Mouse (Mus musculus) MEL (cell line): Measurements from ENCODE around the gene Ptpn20. TPM values are rescaled to one million over a fixed set of nuclear protein-coding genes. Genes with fewer than 3 reads are reported as not detected.

ENCODE experiments used
- DNase-seq: peaks from one replicate; pipeline ENCODE4 v3.0.0; 2011; ENCODE audit warnings: low read depth, low spot score
- H3K27ac ChIP-seq: 2 replicates; pipeline ENCODE4 v1.5.1; 2012; ENCODE audit warnings: low read depth, mild to moderate bottlenecking, control low read depth, low read length, moderate library complexity; ENCODE audit not compliant: control insufficient read depth
- H3K27me3 ChIP-seq, 2 experiments: fragments of 150-350 bp in 1 of 2; sonication (generic) in 1 of 2; 2 replicates each; pipeline ENCODE4 v1.6.1; 2012; ENCODE audit warnings: low read length in 2 of 2, mild to moderate bottlenecking in 2 of 2, improper control_type of control experiment in 1 of 2, moderate library complexity in 1 of 2; ENCODE audit not compliant: insufficient read depth in 2 of 2, control insufficient read depth in 1 of 2
- H3K36me3 ChIP-seq, 2 experiments: 2 replicates each; pipeline ENCODE4 v1.6.1; 2012 to 2014; ENCODE audit warnings: low read length in 2 of 2, improper control_type of control experiment in 1 of 2, inconsistent platforms in 1 of 2, mild to moderate bottlenecking in 1 of 2; ENCODE audit not compliant: insufficient read depth in 2 of 2, control insufficient read depth in 1 of 2
- H3K4me1 ChIP-seq, 2 experiments: fragments of 150-350 bp in 1 of 2; sonication (generic) in 1 of 2; 2 replicates each; pipeline ENCODE4 v1.6.1; 2012; ENCODE audit warnings: low read length in 2 of 2, improper control_type of control experiment in 1 of 2, mild to moderate bottlenecking in 1 of 2; ENCODE audit not compliant: insufficient read depth in 2 of 2, control insufficient read depth in 1 of 2
- H3K4me3 ChIP-seq, 2 experiments: fragments of 150-350 bp in 1 of 2; sonication (generic) in 1 of 2; 2 replicates each; pipeline ENCODE4 v1.5.1; 2012; ENCODE audit warnings: low read depth in 2 of 2, low read length in 2 of 2, mild to moderate bottlenecking in 2 of 2, moderate library complexity in 2 of 2, control low read depth in 1 of 2, improper control_type of control experiment in 1 of 2; ENCODE audit not compliant: control insufficient read depth in 1 of 2, insufficient read depth in 1 of 2
- H3K79me2 ChIP-seq: 2 replicates; pipeline ENCODE4 v1.6.1; 2012; ENCODE audit warnings: mild to moderate bottlenecking, low read length, moderate library complexity; ENCODE audit not compliant: control insufficient read depth, poor library complexity, insufficient read depth
- H3K9ac ChIP-seq: 2 replicates; pipeline ENCODE4 v1.6.1; 2012; ENCODE audit warnings: low read depth, mild to moderate bottlenecking, control low read depth, low read length, moderate library complexity; ENCODE audit not compliant: control insufficient read depth, poor library complexity, severe bottlenecking
- H3K9me3 ChIP-seq: fragments of 150-350 bp; sonication (generic); replicated peaks from 2 replicates; pipeline ENCODE4 v1.6.1; 2012; ENCODE audit warnings: mild to moderate bottlenecking, low read length, improper control_type of control experiment, moderate library complexity; ENCODE audit not compliant: insufficient read depth
- BHLHE40 ChIP-seq: IDR thresholded peaks from 2 replicates; pipeline ENCODE4 v1.6.1; 2012; ENCODE audit warnings: low read depth, mild to moderate bottlenecking, inconsistent platforms, low read length, improper control_type of control experiment, borderline replicate concordance
- CHD1 ChIP-seq: IDR thresholded peaks from 2 replicates; pipeline ENCODE4 v1.6.1; 2012; ENCODE audit warnings: low read depth, mild to moderate bottlenecking, inconsistent platforms, low read length, improper control_type of control experiment
- E2F4 ChIP-seq: IDR thresholded peaks from 2 replicates; pipeline ENCODE4 v1.6.1; 2011; ENCODE audit warnings: low read depth, low read length, improper control_type of control experiment, borderline replicate concordance
- ELF1 ChIP-seq: IDR thresholded peaks from 2 replicates; pipeline ENCODE4 v1.6.1; 2014; ENCODE audit warnings: low read depth, mild to moderate bottlenecking, inconsistent platforms, low read length, improper control_type of control experiment, moderate library complexity
- EP300 ChIP-seq, 2 experiments: IDR thresholded peaks; 2 replicates each; pipeline ENCODE4 v1.6.1; 2011; ENCODE audit warnings: improper control_type of control experiment in 2 of 2, low read length in 2 of 2, low read depth in 1 of 2, mild to moderate bottlenecking in 1 of 2
- HCFC1 ChIP-seq: IDR thresholded peaks from 2 replicates; pipeline ENCODE4 v1.6.1; 2012; ENCODE audit warnings: low read depth, mild to moderate bottlenecking, inconsistent platforms, low read length, improper control_type of control experiment, moderate library complexity
- MAFK ChIP-seq: IDR thresholded peaks from 2 replicates; pipeline ENCODE4 v1.6.1; 2011; ENCODE audit warnings: low read depth, mild to moderate bottlenecking, low read length, improper control_type of control experiment, borderline replicate concordance
- MAX ChIP-seq: IDR thresholded peaks from 2 replicates; pipeline ENCODE4 v1.6.1; 2011; ENCODE audit warnings: low read length, improper control_type of control experiment
- MYC ChIP-seq: IDR thresholded peaks from 2 replicates; pipeline ENCODE4 v1.6.1; 2011; ENCODE audit warnings: low read depth, mild to moderate bottlenecking, low read length, improper control_type of control experiment, moderate library complexity
- NRF1 ChIP-seq: IDR thresholded peaks from 2 replicates; pipeline ENCODE4 v1.6.1; 2014; ENCODE audit warnings: low read depth, mild to moderate bottlenecking, inconsistent platforms, low read length, improper control_type of control experiment, moderate library complexity; ENCODE audit not compliant: poor library complexity, insufficient read depth, severe bottlenecking
- POLR2AphosphoS2 ChIP-seq: IDR thresholded peaks from 2 replicates; pipeline ENCODE4 v1.6.1; 2011; ENCODE audit warnings: low read length, improper control_type of control experiment
- POLR2AphosphoS5 ChIP-seq: IDR thresholded peaks from 2 replicates; pipeline ENCODE4 v1.6.1; 2012; ENCODE audit warnings: low read depth, borderline replicate concordance, mild to moderate bottlenecking, inconsistent platforms, low read length, moderate library complexity, mixed read lengths
- TAL1 ChIP-seq: IDR thresholded peaks from 2 replicates; pipeline ENCODE4 v1.6.1; 2012; ENCODE audit warnings: mild to moderate bottlenecking, inconsistent platforms, low read length, moderate library complexity, mixed read lengths
- TCF12 ChIP-seq: IDR thresholded peaks from 2 replicates; pipeline ENCODE4 v1.6.1; 2014; ENCODE audit warnings: low read depth, mild to moderate bottlenecking, inconsistent platforms, low read length, improper control_type of control experiment, moderate library complexity
- USF1 ChIP-seq: IDR thresholded peaks from 2 replicates; pipeline ENCODE4 v1.6.1; 2014; ENCODE audit warnings: low read depth, mild to moderate bottlenecking, inconsistent platforms, low read length, improper control_type of control experiment, moderate library complexity
- USF2 ChIP-seq, 2 experiments: IDR thresholded peaks; 2 replicates each; pipeline ENCODE4 v1.6.1; 2011 to 2012; ENCODE audit warnings: improper control_type of control experiment in 2 of 2, low read length in 2 of 2, borderline replicate concordance in 1 of 2, inconsistent platforms in 1 of 2, low read depth in 1 of 2, mild to moderate bottlenecking in 1 of 2; ENCODE audit not compliant: insufficient read depth in 1 of 2
- ZKSCAN1 ChIP-seq: IDR thresholded peaks from 2 replicates; pipeline ENCODE4 v1.6.1; 2012; ENCODE audit warnings: low read depth, mild to moderate bottlenecking, inconsistent platforms, low read length, improper control_type of control experiment, moderate library complexity
- ZMIZ1 ChIP-seq: IDR thresholded peaks from 2 replicates; pipeline ENCODE4 v1.6.1; 2012; ENCODE audit warnings: low read depth, mild to moderate bottlenecking, inconsistent platforms, low read length, improper control_type of control experiment, moderate library complexity
- polyA plus RNA-seq, 2 experiments: library from polyadenylated mRNA; stranded (reverse) in 1 of 2; unstranded in 1 of 2; fragments of >175 nt in 1 of 2; fragments of >200 nt in 1 of 2; gene quantifications; 2 replicates each; pipeline versions ENCODE4 v1.2.1 to v1.2.4; 2012; ENCODE audit warnings: low replicate concordance in 2 of 2, low read depth in 1 of 2; ENCODE audit not compliant: insufficient read length in 2 of 2, insufficient read depth in 1 of 2, missing spikeins in 1 of 2
- total RNA-seq: library from RNA; depleted of rRNA; stranded (reverse); fragments of 300-350 nt; gene quantifications from 2 replicates; pipeline ENCODE4 v1.2.3, GENCODE M21; 2012

The Ptpn20 gene
- total and polyA plus RNA-seq, 3 experiments = not detected

DNA sequence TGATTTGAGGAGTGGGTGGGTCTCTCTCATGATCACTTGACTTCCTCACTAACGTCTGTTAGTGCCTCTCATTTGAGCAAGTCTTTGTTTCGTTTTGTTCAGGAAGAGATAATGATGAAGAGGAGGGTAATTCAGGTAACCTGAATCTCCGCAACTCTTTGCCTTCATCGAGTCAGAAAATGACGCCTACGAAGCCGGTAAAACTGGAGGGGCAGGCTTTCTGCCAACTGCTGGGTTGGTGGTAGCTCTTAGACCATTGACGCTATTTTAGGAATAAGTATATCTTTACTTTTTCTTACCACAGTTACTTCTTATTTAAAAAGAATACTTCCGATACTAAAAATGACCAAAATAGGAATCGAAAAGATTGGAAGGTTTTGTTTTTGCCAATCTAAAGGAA lies 18.4 kb downstream of the Ptpn20 start:
- Histone ChIP-seq H3K27ac (no peak overlapping the region), H3K36me3 (no peaks in the 10 kb centered on the region)
- no peak for DNase-seq
- no peak for TF ChIP-seq ELF1
- TF ChIP-seq, all 39 proteins: peak for 0
- Histone ChIP-seq H3K4me1 (no peaks in the 10 kb centered on the region), H3K9ac (no peak overlapping the region), H3K27me3 (no peaks in the 10 kb centered on the region), H3K9me3 (no peaks in the 10 kb centered on the region), H3K4me3 (no peak overlapping the region), H3K79me2 (no peaks in the 10 kb centered on the region)

DNA sequence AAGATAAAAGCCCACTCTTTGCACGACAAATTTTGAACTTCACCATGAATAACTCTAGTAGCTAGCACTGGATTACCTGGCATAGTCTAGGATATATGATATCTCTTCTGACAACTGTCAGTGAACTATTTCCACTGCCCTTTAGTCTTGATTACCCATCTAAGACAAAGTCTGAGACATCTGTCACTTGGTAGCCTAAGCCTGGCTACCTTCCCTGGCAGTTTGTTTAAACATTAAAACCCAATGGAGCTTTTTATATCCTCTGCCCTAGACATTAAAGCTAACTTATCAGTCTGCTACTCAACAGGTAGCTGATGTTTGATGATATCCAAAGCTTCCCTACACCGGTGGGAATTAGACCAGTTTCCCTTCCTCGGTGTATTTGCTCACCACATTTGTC lies 36.0 kb downstream of the Ptpn20 start:
- Histone ChIP-seq H3K36me3 (no peaks in the 10 kb centered on the region), H3K9ac (no peak overlapping the region), H3K27me3 (no peaks in the 10 kb centered on the region), H3K27ac (no peak overlapping the region), H3K4me1 (no peaks in the 10 kb centered on the region), H3K4me3 (no peak overlapping the region), H3K79me2 (no peaks in the 10 kb centered on the region), H3K9me3 (no peaks in the 10 kb centered on the region)
- no peak for TF ChIP-seq CHD1
- no peak for TF ChIP-seq BHLHE40
- TF ChIP-seq TAL1 = no peak
- DNase-seq = no peak

DNA sequence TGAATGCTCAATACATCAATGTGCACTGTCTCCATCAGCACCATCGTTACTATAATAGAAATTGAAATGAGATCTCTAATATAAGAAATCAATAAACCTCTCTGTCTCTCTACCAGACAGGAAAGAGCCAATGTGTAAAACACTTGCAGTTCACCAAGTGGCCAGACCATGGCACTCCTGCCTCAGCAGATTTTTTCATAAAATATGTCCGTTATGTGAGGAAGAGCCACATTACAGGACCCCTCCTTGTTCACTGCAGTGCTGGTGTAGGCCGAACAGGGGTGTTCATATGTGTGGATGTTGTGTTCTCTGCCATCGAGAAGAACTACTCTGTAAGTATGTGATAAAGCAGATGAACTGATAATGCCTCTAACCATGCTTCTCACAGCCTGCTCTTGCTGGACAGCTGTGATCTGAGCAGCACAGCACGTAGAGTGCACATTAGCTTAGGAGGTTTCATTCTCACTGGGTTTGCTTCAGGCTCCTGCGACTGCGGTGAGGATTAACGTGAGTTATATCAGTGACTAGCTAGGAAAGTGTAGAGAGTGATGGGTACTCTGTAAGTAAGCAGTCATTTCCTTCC lies 43.9 kb downstream of the Ptpn20 start:
- DNase-seq = no peak
- H3K36me3 ChIP-seq = no peaks in the 10 kb centered on the region
- H3K4me3 ChIP-seq = no peak overlapping the region
- H3K79me2 ChIP-seq = no peaks in the 10 kb centered on the region
- no peaks in the 10 kb centered on the region for H3K9me3 ChIP-seq
- H3K27me3 ChIP-seq = no peaks in the 10 kb centered on the region
- H3K4me1 ChIP-seq = no peaks in the 10 kb centered on the region
- TF ChIP-seq MAX = no peak
- TF ChIP-seq MYC = no peak
- TF ChIP-seq HCFC1 = no peak
- no peak for TF ChIP-seq EP300 (IDR thresholded peaks at IDR 0.05; ENCODE audit: low read depth in 1 of 2, low read length in 2 of 2)
- TF ChIP-seq ZKSCAN1 = no peak
- TF ChIP-seq POLR2AphosphoS2 = no peak
- TF ChIP-seq BHLHE40 = no peak
- TF ChIP-seq E2F4 = no peak
- TF ChIP-seq USF1 = no peak
- no peak for TF ChIP-seq USF2 (IDR thresholded peaks at IDR 0.05; ENCODE audit: borderline replicate concordance in 1 of 2, insufficient read depth in 1 of 2, low read depth in 1 of 2, low read length in 2 of 2)
- no peak for TF ChIP-seq TCF12
- no peak for TF ChIP-seq MAFK
- no peak for TF ChIP-seq ZMIZ1
- no peak for TF ChIP-seq NRF1
- no peak for TF ChIP-seq POLR2AphosphoS5
- H3K27ac ChIP-seq = no peak overlapping the region
- H3K9ac ChIP-seq = no peak overlapping the region
